Mouse (Mus musculus): Measurements from ENCODE around the gene Wdr18.

Wdr18 gene

GRCm38 (mm10) chr10:79977324-79977723, 17.4 kb downstream of the Wdr18 start:
- DNase-seq (ENCODE audit: low read depth, low spot score): no peak

GRCm38 (mm10) chr10:79978061-79978460, 18.1 kb downstream of the Wdr18 start:
- DNase-seq (ENCODE audit: low read depth, low spot score): no peak

GRCm38 (mm10) chr10:79979401-79980155, 19.6 kb downstream of the Wdr18 start:
- DNase-seq (ENCODE audit: low read depth, low spot score): no peak

- DNase-seq (ENCODE audit: low read depth, low spot score): peak; percentile 29
Measured at GRCm38 (mm10) chr10:79983205-79983604, 23.3 kb downstream of the Wdr18 start.

DNA sequence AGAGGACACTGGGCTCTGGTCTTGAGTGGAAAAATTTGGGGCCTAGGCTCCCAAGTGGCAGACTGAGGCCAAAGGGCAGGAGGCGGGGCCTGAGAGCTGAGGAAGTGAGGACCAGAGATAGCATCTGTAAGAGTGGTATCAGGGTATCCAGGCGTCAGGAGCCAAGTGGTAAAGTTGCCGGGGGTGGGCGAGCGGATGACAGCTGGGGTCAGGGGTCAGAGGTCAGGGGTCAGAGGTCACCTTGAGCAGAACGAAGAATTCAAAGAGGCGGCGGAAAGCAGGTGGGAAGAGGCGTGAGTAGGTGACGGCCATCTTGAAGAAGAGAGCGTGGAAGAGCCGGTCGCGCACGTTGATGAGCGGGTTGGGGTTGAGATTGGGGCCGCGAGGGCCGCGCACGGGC, 23.7 kb downstream of the Wdr18 start:
- DNase-seq (ENCODE audit: low read depth, low spot score): peak; percentile 85

GRCm38 (mm10) chr10:79984195-79984816, 24.4 kb downstream of the Wdr18 start, which contains the start of gene Tmem259:
TSS of gene Tmem259 (minus strand) at chr10:79984330.
- DNase-seq (ENCODE audit: low read depth, low spot score): peak; percentile 92

DNA sequence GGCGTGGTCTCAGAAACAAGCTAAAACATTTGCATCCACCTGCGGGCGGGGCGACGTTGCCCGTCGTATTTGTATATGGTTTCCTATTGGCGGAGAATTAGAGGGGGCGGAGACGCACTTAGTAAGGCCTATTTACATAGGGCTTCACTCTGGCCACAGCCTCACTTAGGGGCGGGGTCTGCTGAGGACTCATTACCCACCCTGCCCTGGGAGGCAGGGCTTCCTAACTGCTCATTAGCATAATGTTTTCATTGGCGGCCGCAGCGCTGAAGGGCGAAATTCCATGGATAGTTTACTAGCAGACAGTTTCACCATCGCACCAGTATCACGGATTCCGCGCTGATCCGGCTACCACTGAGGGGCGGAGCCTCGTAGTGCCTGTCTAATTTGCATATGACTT, 24.9 kb downstream of the Wdr18 start:
- DNase-seq (ENCODE audit: low read depth, low spot score): peak; percentile 98

- DNase-seq (ENCODE audit: low read depth, low spot score): peak; percentile 86
Measured at GRCm38 (mm10) chr10:79985334-79986231, 25.6 kb downstream of the Wdr18 start.

DNA sequence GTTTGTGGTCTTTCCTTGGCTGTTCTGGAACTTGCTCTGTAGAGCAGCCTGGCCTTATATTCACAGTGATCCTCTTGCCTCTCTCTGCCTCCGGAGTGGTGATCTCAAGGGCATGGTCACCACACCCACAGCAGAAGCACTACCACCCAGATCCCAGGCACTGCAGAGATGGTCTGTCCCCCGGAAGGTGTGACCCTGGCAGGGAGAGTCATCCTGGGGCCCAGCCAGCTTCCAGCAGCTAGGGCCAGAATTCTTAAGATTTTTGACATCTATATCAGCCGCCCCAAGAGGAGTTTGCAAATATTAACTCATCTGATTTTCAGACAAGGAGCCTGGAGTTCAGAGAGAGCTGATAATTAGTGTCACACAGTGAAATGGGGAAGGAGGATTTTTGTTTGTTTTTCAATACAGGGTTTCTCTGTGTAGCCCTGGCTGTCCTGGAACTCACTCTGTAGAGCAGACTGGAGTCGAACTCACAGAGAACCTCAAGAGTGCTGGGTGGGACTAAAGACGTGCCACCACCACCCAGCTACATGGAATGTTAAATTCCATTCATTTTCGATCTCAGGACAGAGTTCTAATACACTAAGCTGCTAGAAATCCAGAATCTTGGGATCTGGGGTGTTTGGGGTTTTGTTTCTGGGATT, 26.4 kb downstream of the Wdr18 start:
- DNase-seq (ENCODE audit: low read depth, low spot score): no peak

DNA sequence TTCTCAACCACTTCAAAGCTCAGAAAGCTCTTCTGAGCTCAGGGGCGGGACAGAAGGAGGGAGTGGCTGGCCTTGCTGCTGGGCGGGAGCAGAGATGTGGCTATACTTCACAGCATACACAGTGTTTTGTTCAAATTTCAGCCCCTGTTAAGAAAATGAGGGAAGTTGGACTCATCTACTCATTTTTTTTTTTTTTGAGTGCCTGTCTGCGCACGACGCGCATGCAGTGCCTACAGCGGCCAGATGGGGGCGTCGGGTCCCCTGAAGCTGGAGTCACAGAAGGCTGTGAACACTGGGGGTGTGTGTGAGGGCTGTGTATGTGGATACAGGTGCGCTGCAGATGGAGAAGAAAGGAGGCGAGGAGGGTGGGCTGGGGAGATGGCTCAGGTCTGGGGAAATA, 27.0 kb downstream of the Wdr18 start:
- DNase-seq (ENCODE audit: low read depth, low spot score): peak; percentile 96

- peak; percentile 45 for DNase-seq (ENCODE audit: low read depth, low spot score)
Measured at GRCm38 (mm10) chr10:79987771-79988505, 28.0 kb downstream of the Wdr18 start.

- DNase-seq (ENCODE audit: low read depth, low spot score): peak; percentile 72
Measured at GRCm38 (mm10) chr10:79988506-79989271, 28.7 kb downstream of the Wdr18 start, which contains the start of gene Cnn2. TSS of gene Cnn2 (plus strand) at chr10:79988584.

DNA sequence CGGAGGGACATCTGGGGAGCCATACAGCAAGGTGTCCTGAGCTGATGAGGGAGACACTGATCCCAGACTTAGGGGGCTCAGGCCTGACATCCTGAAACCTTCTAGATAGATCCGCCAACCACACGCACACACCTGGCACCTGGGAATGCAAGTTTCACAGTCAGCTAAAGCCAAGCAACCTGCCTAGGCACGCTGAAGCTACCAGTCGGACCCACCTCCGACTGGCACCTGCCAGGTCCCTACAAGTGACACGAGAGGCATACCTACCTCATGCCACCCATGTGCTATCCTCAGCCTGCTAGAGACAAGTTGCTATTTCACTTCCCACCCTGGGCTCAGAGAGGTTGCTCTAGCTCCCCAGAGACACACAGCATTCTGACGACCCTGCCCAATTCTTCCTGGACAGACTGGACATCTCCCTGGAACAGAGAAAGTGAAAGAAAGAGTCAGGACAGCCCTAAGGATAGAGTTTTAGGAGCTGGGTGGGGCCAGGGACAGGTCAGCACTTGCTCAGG, 29.4 kb downstream of the Wdr18 start:
- DNase-seq (ENCODE audit: low read depth, low spot score): no peak

- DNase-seq (ENCODE audit: low read depth, low spot score): no peak
Measured at GRCm38 (mm10) chr10:79989870-79990269, 29.9 kb downstream of the Wdr18 start.

- peak; percentile 41 for DNase-seq (ENCODE audit: low read depth, low spot score)
Measured at GRCm38 (mm10) chr10:79991099-79991498, 31.1 kb downstream of the Wdr18 start.

DNA sequence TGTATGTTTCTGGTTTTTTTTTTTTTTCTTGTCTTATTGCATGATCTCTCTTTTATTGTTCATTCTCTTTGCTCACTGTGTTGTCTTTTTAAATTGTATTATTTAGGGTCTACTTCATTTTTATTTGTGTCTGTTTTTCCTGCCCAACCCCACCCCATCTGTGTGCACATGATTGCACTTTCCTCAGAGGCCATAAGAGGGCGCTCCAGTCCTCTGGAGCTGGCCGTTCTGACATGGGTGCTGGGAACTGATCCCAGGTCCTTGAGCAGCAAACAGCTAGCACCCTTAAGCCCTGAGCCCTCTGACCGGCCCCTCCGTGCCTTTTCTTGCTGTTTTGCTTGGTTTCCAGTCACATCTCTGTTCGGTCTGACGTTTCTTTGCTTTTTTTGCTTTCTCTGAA, 31.6 kb downstream of the Wdr18 start:
- peak; percentile 49 for DNase-seq (ENCODE audit: low read depth, low spot score)

- DNase-seq (ENCODE audit: low read depth, low spot score): peak; percentile 74
Measured at GRCm38 (mm10) chr10:79994397-79995115, 34.6 kb downstream of the Wdr18 start.

DNA sequence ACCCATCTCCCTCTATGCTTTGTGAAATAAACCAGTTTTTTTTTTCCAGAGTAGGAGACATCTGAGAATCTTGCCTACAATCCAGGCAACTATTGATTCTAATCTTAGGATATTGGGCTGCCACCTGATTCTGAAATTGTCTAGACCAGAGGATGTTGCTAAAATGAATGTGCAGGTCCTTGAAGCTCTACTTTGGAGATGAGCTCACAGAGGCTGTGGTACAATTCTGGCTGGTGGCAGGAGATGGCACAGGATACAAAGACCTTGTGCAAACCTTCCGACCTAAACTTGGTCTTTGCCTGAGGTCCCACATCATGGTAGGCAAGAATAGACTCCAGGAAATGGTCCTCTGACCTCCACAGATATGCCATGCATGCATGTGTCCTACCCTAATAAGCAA, 35.7 kb downstream of the Wdr18 start:
- peak; percentile 38 for DNase-seq (ENCODE audit: low read depth, low spot score)
